Mouse (Mus musculus): ENCODE results near the gene Rassf1. TPM values are rescaled to one million over a fixed set of nuclear protein-coding genes. Genes with fewer than 3 reads are reported as not detected.

Gene Rassf1
- 42.4 and 43.3 TPM in 2 replicates for polyA plus RNA-seq (2014; fragmentation: Nextera tagmentation; extraction: Ambion mirVana)

DNA sequence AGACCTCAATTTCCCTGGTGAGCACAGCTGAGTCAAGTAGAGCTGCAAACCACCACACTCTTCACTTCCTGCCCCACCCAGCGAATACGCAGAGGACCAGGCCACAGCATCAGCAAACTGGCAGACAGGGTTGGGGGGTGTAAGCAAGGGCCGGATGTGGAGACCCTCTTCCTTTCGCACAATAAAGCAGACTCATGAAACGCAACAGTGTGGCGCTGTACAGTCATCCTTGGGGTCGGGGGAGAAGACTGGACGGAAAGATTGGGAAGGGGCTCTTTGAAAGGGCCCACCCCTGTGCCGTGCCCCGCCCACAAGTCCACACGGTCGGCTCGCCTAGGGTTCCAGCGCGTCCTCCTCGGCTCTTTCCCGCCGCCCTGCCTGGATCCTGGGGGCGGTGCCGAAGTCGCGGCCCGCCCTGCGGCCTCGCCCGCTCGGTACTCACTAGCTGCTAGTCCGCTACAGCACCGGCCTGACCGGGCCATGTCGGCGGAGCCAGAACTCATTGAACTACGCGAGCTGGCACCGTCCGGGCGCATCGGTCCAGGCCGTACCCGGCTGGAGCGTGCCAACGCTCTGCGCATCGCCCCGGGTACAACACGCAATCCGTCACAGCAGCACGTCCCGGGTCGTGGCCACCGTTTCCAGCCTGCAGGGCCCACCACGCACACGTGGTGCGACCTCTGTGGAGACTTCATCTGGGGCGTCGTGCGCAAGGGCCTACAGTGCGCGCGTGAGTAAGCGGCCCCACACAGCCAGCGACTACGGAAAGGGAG is at the start of gene Rassf1:
TSS of gene Rassf1 (plus strand) at position 439 of the 773 bp plus-strand sequence.
- ATAC-seq (replicated peaks; ENCODE audit: insufficient number of reproducible peaks, low FRiP score, low TSS enrichment, low read depth) (peak; percentile 10), DNase-seq (ENCODE audit: low spot score) (peak; percentile 78)
- H3K4me2 ChIP-seq (ENCODE audit: low read depth, low read length) = peak within 1 kb of the TSS; percentile 92
- no peaks in the 10 kb centered on the region for H3K36me3 ChIP-seq (replicated peaks; ENCODE audit: control insufficient read depth, insufficient read depth, low read depth, low read length)
- H3K27ac ChIP-seq (replicated peaks; ENCODE audit: low read depth, low read length) = no peak within 1 kb of the TSS
- no peaks in the 10 kb centered on the region; the same call in none of the 2 replicates for H3K4me1 ChIP-seq (ENCODE audit: control insufficient read depth, insufficient read depth, low read length)
- H3K9ac ChIP-seq (replicated peaks; ENCODE audit: low read length) = peak within 1 kb of the TSS; percentile 82
- H3K9me3 ChIP-seq (replicated peaks; ENCODE audit: control insufficient read depth, low read length) = no peaks in the 10 kb centered on the region
- peak within 1 kb of the TSS; percentile 50 for H3K4me3 ChIP-seq (ENCODE audit: low read depth, low read length)
- H3K27me3 ChIP-seq (ENCODE audit: control insufficient read depth, insufficient read depth, low read length) = peaks cover 5% of the 10 kb centered on the region; the same call in 1 of the 2 replicates
- under 1% methylated on average over 54 of the region's 63 CpGs for WGBS

GRCm38 (mm10) chr9:107502131-107502846 is 49.1 kb upstream of the Rassf1 start:
- Histone ChIP-seq H3K9me3 (replicated peaks; ENCODE audit: control insufficient read depth, low read length) (no peaks in the 10 kb centered on the region), H3K4me3 (ENCODE audit: low read depth, low read length) (no peak overlapping the region), H3K27ac (replicated peaks; ENCODE audit: low read depth, low read length) (no peak overlapping the region), H3K9ac (replicated peaks; ENCODE audit: low read length) (no peak overlapping the region), H3K36me3 (replicated peaks; ENCODE audit: control insufficient read depth, insufficient read depth, low read depth, low read length) (no peaks in the 10 kb centered on the region), H3K27me3 (ENCODE audit: control insufficient read depth, insufficient read depth, low read length) (no peaks in the 10 kb centered on the region; the same call in 1 of the 2 replicates), H3K4me2 (ENCODE audit: low read depth, low read length) (no peak overlapping the region), H3K4me1 (ENCODE audit: control insufficient read depth, insufficient read depth, low read length) (no peaks in the 10 kb centered on the region)
- ATAC-seq (replicated peaks; ENCODE audit: insufficient number of reproducible peaks, low FRiP score, low TSS enrichment, low read depth) (no peak), DNase-seq (ENCODE audit: low spot score) (no peak)
- 92% methylated on average over 12 of the region's 12 CpGs for WGBS

DNA sequence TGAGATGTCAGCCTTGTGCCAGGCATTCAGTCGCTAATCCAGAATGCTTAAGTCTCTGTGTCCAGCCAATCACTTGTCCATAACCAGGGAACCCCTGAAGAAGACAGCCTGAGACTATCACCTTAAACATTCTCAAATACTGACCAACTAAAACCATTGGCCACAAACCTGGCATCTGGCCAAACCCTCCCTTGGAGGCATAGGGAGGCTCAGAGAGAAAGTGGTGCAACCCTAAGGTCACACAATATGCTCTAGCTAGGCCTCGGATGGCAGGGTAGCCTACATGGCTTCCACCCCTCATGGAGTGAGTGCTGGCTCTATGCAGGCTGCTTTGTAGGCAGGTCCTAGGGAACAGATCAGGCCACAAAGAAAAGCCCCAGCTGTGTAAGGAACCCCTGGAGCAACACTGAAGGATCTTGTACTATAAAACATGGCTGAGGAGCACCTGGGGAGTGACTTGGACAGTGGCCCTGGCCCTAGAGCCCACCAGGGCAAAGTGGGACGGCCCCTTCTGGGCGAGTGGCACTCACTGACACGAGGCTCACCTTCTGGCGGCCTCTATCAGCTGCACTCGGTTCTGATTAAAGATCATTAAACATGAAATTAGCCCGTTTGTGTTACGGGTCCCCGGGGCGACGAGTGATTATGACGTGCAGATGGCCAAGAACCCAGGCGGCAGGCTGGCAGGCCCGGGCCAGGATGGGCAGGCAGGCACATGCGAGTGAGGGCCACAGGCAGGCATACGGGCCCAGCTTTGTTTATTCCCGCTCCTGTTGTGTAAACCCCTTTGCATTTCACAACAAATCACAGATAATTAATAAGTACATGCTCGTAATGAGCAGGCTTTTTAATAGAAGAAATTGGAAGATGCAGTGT is 46.5 kb upstream of the Rassf1 start:
- no peaks in the 10 kb centered on the region; the same call in 1 of the 2 replicates for H3K27me3 ChIP-seq (ENCODE audit: control insufficient read depth, insufficient read depth, low read length)
- no peak overlapping the region for H3K27ac ChIP-seq (replicated peaks; ENCODE audit: low read depth, low read length)
- ATAC-seq (replicated peaks; ENCODE audit: insufficient number of reproducible peaks, low FRiP score, low TSS enrichment, low read depth) = no peak
- no peak overlapping the region for H3K4me2 ChIP-seq (ENCODE audit: low read depth, low read length)
- no peaks in the 10 kb centered on the region for H3K36me3 ChIP-seq (replicated peaks; ENCODE audit: control insufficient read depth, insufficient read depth, low read depth, low read length)
- H3K9ac ChIP-seq (replicated peaks; ENCODE audit: low read length) = no peak overlapping the region
- 72% methylated on average over 19 of the region's 19 CpGs for WGBS
- H3K4me3 ChIP-seq (ENCODE audit: low read depth, low read length) = no peak overlapping the region
- DNase-seq (ENCODE audit: low spot score) = no peak
- no peaks in the 10 kb centered on the region for H3K9me3 ChIP-seq (replicated peaks; ENCODE audit: control insufficient read depth, low read length)
- H3K4me1 ChIP-seq (ENCODE audit: control insufficient read depth, insufficient read depth, low read length) = no peaks in the 10 kb centered on the region

DNA sequence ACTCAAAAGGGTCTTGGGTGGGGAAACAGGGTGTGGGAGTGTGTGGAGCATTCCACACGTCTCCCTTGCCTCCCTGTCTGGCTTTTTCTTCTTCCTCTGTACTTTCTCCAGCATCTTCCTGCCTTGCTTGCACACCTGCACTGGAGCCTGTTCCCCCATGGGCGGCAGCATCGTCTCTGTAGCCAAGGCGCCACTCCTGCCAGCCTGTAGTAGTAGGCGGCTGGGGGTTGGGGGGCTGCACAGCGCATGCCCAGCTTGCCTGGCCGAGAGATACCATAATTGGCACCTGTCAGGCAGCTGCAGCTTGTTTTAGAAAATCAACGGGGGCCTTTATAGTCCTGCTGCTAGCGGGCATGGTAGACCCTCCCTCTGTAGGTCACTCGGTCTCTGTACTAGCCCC is 43.1 kb upstream of the Rassf1 start:
- no peak overlapping the region for H3K9ac ChIP-seq (replicated peaks; ENCODE audit: low read length)
- no peak overlapping the region for H3K27ac ChIP-seq (replicated peaks; ENCODE audit: low read depth, low read length)
- ATAC-seq (replicated peaks; ENCODE audit: insufficient number of reproducible peaks, low FRiP score, low TSS enrichment, low read depth) = no peak
- DNase-seq (ENCODE audit: low spot score) = no peak
- H3K4me1 ChIP-seq (ENCODE audit: control insufficient read depth, insufficient read depth, low read length) = no peaks in the 10 kb centered on the region
- H3K36me3 ChIP-seq (replicated peaks; ENCODE audit: control insufficient read depth, insufficient read depth, low read depth, low read length) = no peaks in the 10 kb centered on the region
- no peaks in the 10 kb centered on the region for H3K9me3 ChIP-seq (replicated peaks; ENCODE audit: control insufficient read depth, low read length)
- 58% methylated on average over 10 of the region's 10 CpGs for WGBS
- H3K4me2 ChIP-seq (ENCODE audit: low read depth, low read length) = no peak overlapping the region
- no peaks in the 10 kb centered on the region; the same call in 1 of the 2 replicates for H3K27me3 ChIP-seq (ENCODE audit: control insufficient read depth, insufficient read depth, low read length)
- H3K4me3 ChIP-seq (ENCODE audit: low read depth, low read length) = no peak overlapping the region

GRCm38 (mm10) chr9:107510384-107511100 is 40.8 kb upstream of the Rassf1 start:
- WGBS = 81% methylated on average over 14 of the region's 14 CpGs
- no peaks in the 10 kb centered on the region for H3K4me1 ChIP-seq (ENCODE audit: control insufficient read depth, insufficient read depth, low read length)
- H3K36me3 ChIP-seq (replicated peaks; ENCODE audit: control insufficient read depth, insufficient read depth, low read depth, low read length) = no peaks in the 10 kb centered on the region
- H3K27me3 ChIP-seq (ENCODE audit: control insufficient read depth, insufficient read depth, low read length) = no peaks in the 10 kb centered on the region; the same call in 1 of the 2 replicates
- no peak overlapping the region for H3K9ac ChIP-seq (replicated peaks; ENCODE audit: low read length)
- no peak overlapping the region for H3K4me3 ChIP-seq (ENCODE audit: low read depth, low read length)
- no peak for DNase-seq (ENCODE audit: low spot score)
- no peak overlapping the region for H3K4me2 ChIP-seq (ENCODE audit: low read depth, low read length)
- no peak overlapping the region for H3K27ac ChIP-seq (replicated peaks; ENCODE audit: low read depth, low read length)
- no peak for ATAC-seq (replicated peaks; ENCODE audit: insufficient number of reproducible peaks, low FRiP score, low TSS enrichment, low read depth)
- H3K9me3 ChIP-seq (replicated peaks; ENCODE audit: control insufficient read depth, low read length) = no peaks in the 10 kb centered on the region

DNA sequence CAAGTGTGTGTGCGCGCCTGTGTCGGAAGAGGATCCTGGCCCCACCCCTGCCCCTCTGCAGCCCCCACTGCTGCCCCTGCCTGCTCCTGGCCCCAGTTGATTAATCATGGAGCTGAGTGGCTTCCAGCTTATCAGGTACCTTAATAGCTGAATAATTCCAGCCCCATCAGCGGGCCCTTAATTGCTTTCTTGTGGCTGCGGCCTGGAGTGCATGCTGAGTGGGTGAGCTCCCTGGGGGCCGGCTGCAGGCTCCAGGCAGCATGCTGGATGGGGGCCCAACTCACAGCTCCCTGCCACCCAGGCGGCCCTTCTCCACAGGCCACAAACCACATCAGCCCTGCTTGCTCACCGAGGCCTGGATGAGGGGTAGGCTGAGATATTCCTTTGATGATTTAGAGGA is 39.9 kb upstream of the Rassf1 start:
- ATAC-seq (replicated peaks; ENCODE audit: insufficient number of reproducible peaks, low FRiP score, low TSS enrichment, low read depth) (0 out of 2 replicates have a peak, but pooled peaks have one; percentile 8), DNase-seq (ENCODE audit: low spot score) (no peak)
- Histone ChIP-seq H3K9me3 (replicated peaks; ENCODE audit: control insufficient read depth, low read length) (no peaks in the 10 kb centered on the region), H3K4me1 (ENCODE audit: control insufficient read depth, insufficient read depth, low read length) (no peaks in the 10 kb centered on the region), H3K4me3 (ENCODE audit: low read depth, low read length) (no peak overlapping the region), H3K27me3 (ENCODE audit: control insufficient read depth, insufficient read depth, low read length) (no peaks in the 10 kb centered on the region; the same call in 1 of the 2 replicates), H3K4me2 (ENCODE audit: low read depth, low read length) (no peak overlapping the region), H3K27ac (replicated peaks; ENCODE audit: low read depth, low read length) (no peak overlapping the region), H3K9ac (replicated peaks; ENCODE audit: low read length) (no peak overlapping the region), H3K36me3 (replicated peaks; ENCODE audit: control insufficient read depth, insufficient read depth, low read depth, low read length) (no peaks in the 10 kb centered on the region)
- 61% methylated on average over 8 of the region's 8 CpGs for WGBS

DNA sequence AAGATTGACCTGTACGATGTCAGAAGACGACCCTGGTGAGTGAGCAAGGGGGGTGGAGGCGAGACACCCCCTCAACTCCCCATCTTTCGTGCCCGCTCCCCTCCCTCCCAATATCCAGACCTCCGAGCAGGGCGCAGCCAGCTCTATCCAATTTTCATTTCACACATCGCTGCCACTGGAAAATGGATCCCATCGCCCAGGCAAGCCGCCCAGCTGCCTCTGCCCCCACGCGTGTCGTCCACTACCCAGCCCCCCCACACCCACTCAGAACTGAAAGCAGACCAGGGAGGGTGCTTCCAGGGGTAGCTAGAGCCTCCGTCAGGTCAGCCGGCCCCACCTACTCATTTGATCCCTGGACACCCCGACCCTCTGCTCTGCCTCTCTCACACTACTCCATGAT is 39.0 kb upstream of the Rassf1 start:
- DNase-seq (ENCODE audit: low spot score) = no peak
- no peaks in the 10 kb centered on the region; the same call in 1 of the 2 replicates for H3K27me3 ChIP-seq (ENCODE audit: control insufficient read depth, insufficient read depth, low read length)
- no peak for ATAC-seq (replicated peaks; ENCODE audit: insufficient number of reproducible peaks, low FRiP score, low TSS enrichment, low read depth)
- 77% methylated on average over 16 of the region's 16 CpGs for WGBS
- no peaks in the 10 kb centered on the region for H3K36me3 ChIP-seq (replicated peaks; ENCODE audit: control insufficient read depth, insufficient read depth, low read depth, low read length)
- H3K4me1 ChIP-seq (ENCODE audit: control insufficient read depth, insufficient read depth, low read length) = no peaks in the 10 kb centered on the region
- no peak overlapping the region for H3K27ac ChIP-seq (replicated peaks; ENCODE audit: low read depth, low read length)
- no peak overlapping the region for H3K4me2 ChIP-seq (ENCODE audit: low read depth, low read length)
- H3K4me3 ChIP-seq (ENCODE audit: low read depth, low read length) = no peak overlapping the region
- H3K9ac ChIP-seq (replicated peaks; ENCODE audit: low read length) = no peak overlapping the region
- H3K9me3 ChIP-seq (replicated peaks; ENCODE audit: control insufficient read depth, low read length) = no peaks in the 10 kb centered on the region

Data from embryonic facial prominence, embryonic 11.5 days (tissue).